ENCODE assay signal across 10 mouse cellular contexts in genomic region chr1:151040290-151040689, GRCm38 (mm10). TPM values are rescaled to one million over a fixed set of nuclear protein-coding genes. Genes with fewer than 3 reads are reported as not detected.
DNase-seq lines count a peak whose midpoint lies in the region; ATAC-seq and TF ChIP-seq lines count a peak whose summit lies in the region.
"Had no signal": no experiment of that assay in that cellular context is flagged by ENCODE, and none has a peak within 500 bp of the region (broad histone marks: within the 10 kb centered on the region; RNA-seq: fewer than 3 reads in every experiment).

No protein-coding gene starts in this region.

- no peaks in the 10 kb centered on the region for H3K9me3 ChIP-seq in kidney, embryonic 14.5 days (ENCODE audit: control insufficient read depth, low read length)
- no peaks in the 10 kb centered on the region for H3K9me3 ChIP-seq in stomach, embryonic 14.5 days (ENCODE audit: control insufficient read depth, low read depth, low read length)
- H3K9me3 ChIP-seq in stomach, postnatal 0 days (ENCODE audit: control insufficient read depth, low read length): no peaks in the 10 kb centered on the region

- TF ChIP-seq CTCF in heart, adult 2 months (IDR thresholded peaks at IDR 0.05): no peak
- no peak for TF ChIP-seq CTCF in stomach, postnatal 0 days (IDR thresholded peaks at IDR 0.05; ENCODE audit: low read depth)

- peak overlapping the region; percentile 82 for H3K27ac ChIP-seq in heart, adult 2 months
- H3K27ac ChIP-seq in kidney, embryonic 14.5 days (ENCODE audit: low read depth, low read length): peak overlapping the region; percentile 49; the same call in 1 of the 2 replicates
- no peak overlapping the region for H3K27ac ChIP-seq in stomach, embryonic 14.5 days (ENCODE audit: low read length)
- no peak overlapping the region for H3K27ac ChIP-seq in stomach, postnatal 0 days (replicated peaks)

- no peaks in the 10 kb centered on the region for H3K79me2 ChIP-seq in heart, adult 2 months (replicated peaks; ENCODE audit: control insufficient read depth, insufficient read depth, low read length)

- H3K36me3 ChIP-seq in heart, adult 2 months (ENCODE audit: control insufficient read depth, insufficient read depth, low read length): peaks cover 7% of the 10 kb centered on the region; the same call in 1 of the 2 replicates
- no peaks in the 10 kb centered on the region for H3K36me3 ChIP-seq in kidney, embryonic 14.5 days (ENCODE audit: control insufficient read depth, insufficient read depth, low read length)
- no peaks in the 10 kb centered on the region for H3K36me3 ChIP-seq in stomach, embryonic 14.5 days (ENCODE audit: control insufficient read depth, insufficient read depth, low read length)
- H3K36me3 ChIP-seq in stomach, postnatal 0 days (ENCODE audit: control insufficient read depth, insufficient read depth, low read length): no peaks in the 10 kb centered on the region

- no peak for ATAC-seq in kidney, embryonic 14.5 days (ENCODE audit: low FRiP score, low TSS enrichment)
- no peak for ATAC-seq in stomach, embryonic 14.5 days (ENCODE audit: insufficient number of reproducible peaks, insufficient read depth, low FRiP score, low read depth)
- no peak for ATAC-seq in stomach, postnatal 0 days (ENCODE audit: low FRiP score, low TSS enrichment)
- ATAC-seq: midbrain, embryonic 16.5 days had no signal

- H3K4me2 ChIP-seq in kidney, embryonic 14.5 days (replicated peaks; ENCODE audit: low read depth, low read length): peak overlapping the region; percentile 29; the same call in 1 of the 2 replicates
- H3K4me2 ChIP-seq in stomach, embryonic 14.5 days (replicated peaks; ENCODE audit: low read depth, low read length): 0 out of 2 replicates have a peak overlapping the region, but pooled peaks have one; percentile 18
- H3K4me2 ChIP-seq in stomach, postnatal 0 days (replicated peaks; ENCODE audit: low read depth): no peak overlapping the region

- intact Hi-C loops in heart, adult 2 months (cut with DNase I): loop anchor here (2.0 to 5.0 kb wide), 2 partner anchors 23 to 247 kb away; no protein-coding TSS in a partner anchor

- WGBS in heart, adult 2 months: 51% methylated on average over 7 of the region's 7 CpGs
- 32% methylated on average over 7 of the region's 7 CpGs for WGBS in kidney, embryonic 14.5 days
- WGBS in stomach, embryonic 14.5 days: 51% methylated on average over 7 of the region's 7 CpGs
- 57% methylated on average over 7 of the region's 7 CpGs for WGBS in stomach, postnatal 0 days

- TF ChIP-seq POLR2A in heart, adult 2 months (IDR thresholded peaks at IDR 0.05; ENCODE audit: insufficient read depth, low read depth, low read length): no peak

- no peak overlapping the region for H3K4me3 ChIP-seq in heart, adult 2 months
- H3K4me3 ChIP-seq in kidney, embryonic 14.5 days (ENCODE audit: low read length): no peak overlapping the region
- no peak overlapping the region for H3K4me3 ChIP-seq in stomach, embryonic 14.5 days (ENCODE audit: low read depth, low read length)
- no peak overlapping the region for H3K4me3 ChIP-seq in stomach, postnatal 0 days (ENCODE audit: low read depth, low read length)

- H3K27me3 ChIP-seq in heart, adult 2 months (ENCODE audit: control insufficient read depth, insufficient read depth, low read length): no peaks in the 10 kb centered on the region
- H3K27me3 ChIP-seq in kidney, embryonic 14.5 days (ENCODE audit: control insufficient read depth, insufficient read depth, low read length): no peaks in the 10 kb centered on the region
- no peaks in the 10 kb centered on the region for H3K27me3 ChIP-seq in stomach, embryonic 14.5 days (ENCODE audit: control insufficient read depth, insufficient read depth, low read length)
- H3K27me3 ChIP-seq in stomach, postnatal 0 days (ENCODE audit: control insufficient read depth, insufficient read depth, low read length): no peaks in the 10 kb centered on the region

- no peak overlapping the region for H3K9ac ChIP-seq in heart, adult 2 months (ENCODE audit: low read depth, low read length)
- no peak overlapping the region for H3K9ac ChIP-seq in kidney, embryonic 14.5 days (ENCODE audit: low read depth, low read length)
- no peak overlapping the region for H3K9ac ChIP-seq in stomach, embryonic 14.5 days (replicated peaks; ENCODE audit: low read depth, low read length)
- H3K9ac ChIP-seq in stomach, postnatal 0 days (ENCODE audit: low read length): no peak overlapping the region

- no peak for TF ChIP-seq EP300 in heart, adult 2 months (IDR thresholded peaks at IDR 0.05; ENCODE audit: insufficient read depth, low read depth, low read length)
- no peak for TF ChIP-seq EP300 in stomach, postnatal 0 days (optimal IDR thresholded peaks at IDR 0.05)

- no peak for DNase-seq in heart, adult 2 months
- no peak for DNase-seq in heart, adult 11 months
- DNase-seq in kidney, postnatal 25 days: no peak
- DNase-seq in stomach, postnatal 0 days (ENCODE audit: low spot score): no peak
- DNase-seq in thymus, postnatal 36 days: no peak
- no peak for DNase-seq in layer of hippocampus, adult 9-10 months (ENCODE audit: low spot score)
- DNase-seq: adrenal gland, postnatal 25 days had no signal

- peaks cover 11% of the 10 kb centered on the region for H3K4me1 ChIP-seq in heart, adult 2 months (ENCODE audit: control insufficient read depth, insufficient read depth, low read length)
- peaks cover 14% of the 10 kb centered on the region for H3K4me1 ChIP-seq in kidney, embryonic 14.5 days (ENCODE audit: control insufficient read depth, insufficient read depth, low read length)
- peaks cover 4% of the 10 kb centered on the region; the same call in 1 of the 2 replicates for H3K4me1 ChIP-seq in stomach, embryonic 14.5 days (ENCODE audit: control insufficient read depth, insufficient read depth, low read length)
- H3K4me1 ChIP-seq in stomach, postnatal 0 days (replicated peaks; ENCODE audit: control insufficient read depth, insufficient read depth): no peaks in the 10 kb centered on the region

RNA-seq across cellular contexts. Expression of gene Hmcn1, which starts 47.1 kb away (rescaled TPM):
- total RNA-seq in heart, adult 2 months (2021): 10 to 100 TPM; 11.9 to 13.7 TPM
- polyA plus RNA-seq in heart, adult 2 months (2012; rRNA removed): 23.5 and 24.5 TPM in 2 replicates
- polyA plus RNA-seq in kidney, embryonic 14.5 days (2014; fragmentation: Nextera tagmentation; extraction: Ambion mirVana): 34.0 and 40.2 TPM in 2 replicates
- polyA plus RNA-seq in stomach, embryonic 14.5 days (2014; fragmentation: Nextera tagmentation; extraction: Ambion mirVana): 22.1 and 23.5 TPM in 2 replicates
- polyA plus RNA-seq in stomach, postnatal 0 days (2015; fragmentation: Nextera tagmentation; extraction: Ambion mirVana): 7.5 and 8.0 TPM in 2 replicates

Comparison
In these comparisons a context has a peak if more than half of its experiments do, and no peak if none do; other contexts are left out.
1. H3K27ac ChIP-seq: peak in heart, adult 2 months (single experiment) and kidney, embryonic 14.5 days (single experiment); none in stomach, embryonic 14.5 days (single experiment) and stomach, postnatal 0 days (single experiment).